8 mouse cellular contexts compared by ENCODE assay signal in the genomic region with DNA sequence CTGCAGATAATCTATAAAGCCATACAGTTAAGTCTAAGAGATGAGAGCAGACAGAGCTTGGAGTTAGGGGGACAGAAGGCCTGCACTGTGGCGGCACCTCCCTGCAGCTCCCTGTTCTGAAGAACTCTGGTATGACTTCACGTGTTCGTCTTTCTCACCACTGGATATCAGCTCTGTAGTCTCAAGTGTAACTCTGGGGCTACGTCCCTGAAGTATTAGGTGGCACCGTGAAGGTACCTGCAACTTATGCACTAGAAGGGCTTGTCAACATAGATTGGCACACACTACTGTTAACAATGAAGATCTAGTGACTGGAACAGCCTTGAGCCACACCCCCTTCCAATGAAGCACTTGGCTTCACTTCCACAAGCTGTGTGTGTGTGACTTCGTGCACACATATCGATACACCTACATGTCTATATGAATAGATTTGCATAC. TPM values are rescaled to one million over a fixed set of nuclear protein-coding genes. Genes with fewer than 3 reads are reported as not detected.
DNase-seq lines count a peak whose midpoint lies in the region; ATAC-seq and TF ChIP-seq lines count a peak whose summit lies in the region.

No protein-coding gene starts in this region.

- H3K9ac ChIP-seq in heart, embryonic 16.5 days (ENCODE audit: low read length): 0 out of 2 replicates have a peak overlapping the region, but pooled peaks have one; percentile 5
- H3K9ac ChIP-seq in liver, postnatal 0 days (replicated peaks): no peak overlapping the region

- H3K27me3 ChIP-seq in heart, embryonic 16.5 days (ENCODE audit: control insufficient read depth, insufficient read depth, low read length): no peaks in the 10 kb centered on the region
- no peaks in the 10 kb centered on the region for H3K27me3 ChIP-seq in liver, postnatal 0 days (ENCODE audit: insufficient read depth, low read length)

- no peak for TF ChIP-seq CTCF in liver, postnatal 0 days (IDR thresholded peaks at IDR 0.05; ENCODE audit: low read depth)

- no peaks in the 10 kb centered on the region for H3K9me3 ChIP-seq in heart, embryonic 16.5 days (replicated peaks; ENCODE audit: control insufficient read depth, low read length)
- H3K9me3 ChIP-seq in liver, postnatal 0 days (ENCODE audit: low read length): no peaks in the 10 kb centered on the region

- TF ChIP-seq EP300 in liver, postnatal 0 days (IDR thresholded peaks at IDR 0.05; ENCODE audit: low read depth): no peak

- peak overlapping the region; percentile 50 for H3K4me2 ChIP-seq in heart, embryonic 16.5 days (ENCODE audit: low read depth, low read length)
- 0 out of 2 replicates have a peak overlapping the region, but pooled peaks have one; percentile 38 for H3K4me2 ChIP-seq in liver, postnatal 0 days (ENCODE audit: low read depth, low read length)

- H3K4me1 ChIP-seq in heart, embryonic 16.5 days (ENCODE audit: control insufficient read depth, insufficient read depth, low read length): no peaks in the 10 kb centered on the region
- H3K4me1 ChIP-seq in liver, postnatal 0 days (ENCODE audit: insufficient read depth): no peaks in the 10 kb centered on the region

- ATAC-seq in heart, embryonic 16.5 days (replicated peaks; ENCODE audit: extremely low read depth, insufficient read depth, low FRiP score): no peak
- ATAC-seq in liver, postnatal 0 days: no peak

- no peak overlapping the region for H3K4me3 ChIP-seq in heart, embryonic 16.5 days (ENCODE audit: low read length)
- H3K4me3 ChIP-seq in liver, postnatal 0 days (ENCODE audit: low read depth, low read length): no peak overlapping the region

- 61% methylated on average over 7 of the region's 7 CpGs for WGBS in heart, embryonic 16.5 days
- WGBS in liver, postnatal 0 days (ENCODE audit: insufficient replicate concordance): 63% methylated on average over 7 of the region's 7 CpGs

- peak; percentile 84 for DNase-seq in heart, adult 11 months
- DNase-seq in heart, adult 9 months (ENCODE audit: low spot score in 2 of 2): no peak
- peak; percentile 2 for DNase-seq in 3T3-L1 (ENCODE audit: low read depth, low spot score)
- DNase-seq in liver, postnatal 0 days: no peak
- DNase-seq in adrenal gland, postnatal 14 days: no peak
- no peak for DNase-seq in retina, postnatal 1 day
- DNase-seq in thymus, postnatal 25 days: no peak

- H3K36me3 ChIP-seq in heart, embryonic 16.5 days (ENCODE audit: control insufficient read depth, insufficient read depth): no peaks in the 10 kb centered on the region
- no peaks in the 10 kb centered on the region for H3K36me3 ChIP-seq in liver, postnatal 0 days (replicated peaks; ENCODE audit: insufficient read depth, low read length)

- no peak overlapping the region for H3K27ac ChIP-seq in heart, embryonic 16.5 days (ENCODE audit: low read length)
- no peak overlapping the region for H3K27ac ChIP-seq in liver, postnatal 0 days (ENCODE audit: low read depth)

RNA-seq across cellular contexts. Expression of a gene that starts 25.5 kb away (rescaled TPM):
- polyA plus RNA-seq in heart, embryonic 16.5 days (2015; fragmentation: Nextera tagmentation; extraction: Ambion mirVana): 2.4 and 7.2 TPM in 2 replicates
- polyA plus RNA-seq in liver, postnatal 0 days (2015; fragmentation: Nextera tagmentation; extraction: Ambion mirVana): 5.3 and 6.3 TPM in 2 replicates
- total RNA-seq in adrenal gland, postnatal 14 days (2021): 1.5 and 10.7 TPM in 2 replicates

Comparison
In these comparisons a context has a peak if more than half of its experiments do, and no peak if none do; other contexts are left out.
1. DNase-seq: peak in heart, adult 11 months (single experiment) and 3T3-L1 (single experiment); none in heart, adult 9 months (0 of 2), liver, postnatal 0 days (single experiment), adrenal gland, postnatal 14 days (single experiment), retina, postnatal 1 day (single experiment) and thymus, postnatal 25 days (single experiment).